Mouse (Mus musculus) testis, adult 2 months (tissue): ENCODE data around the gene Lgals4.

Experiments used
- CTCF ChIP-seq: fragments of 200-500 bp; IDR thresholded peaks from 2 replicates; pipeline ENCODE4 v1.5.1; 2012; ENCODE audit warnings: low read depth, mild to moderate bottlenecking, inconsistent platforms, low read length, moderate library complexity; ENCODE audit not compliant: control insufficient read depth, insufficient read depth, insufficient replicate concordance
- POLR2A ChIP-seq: fragments of 200-500 bp; IDR thresholded peaks from 2 replicates; pipeline ENCODE4 v1.6.1; 2012; ENCODE audit warnings: low read depth, mild to moderate bottlenecking, inconsistent platforms, low read length, moderate library complexity; ENCODE audit not compliant: control insufficient read depth

DNA sequence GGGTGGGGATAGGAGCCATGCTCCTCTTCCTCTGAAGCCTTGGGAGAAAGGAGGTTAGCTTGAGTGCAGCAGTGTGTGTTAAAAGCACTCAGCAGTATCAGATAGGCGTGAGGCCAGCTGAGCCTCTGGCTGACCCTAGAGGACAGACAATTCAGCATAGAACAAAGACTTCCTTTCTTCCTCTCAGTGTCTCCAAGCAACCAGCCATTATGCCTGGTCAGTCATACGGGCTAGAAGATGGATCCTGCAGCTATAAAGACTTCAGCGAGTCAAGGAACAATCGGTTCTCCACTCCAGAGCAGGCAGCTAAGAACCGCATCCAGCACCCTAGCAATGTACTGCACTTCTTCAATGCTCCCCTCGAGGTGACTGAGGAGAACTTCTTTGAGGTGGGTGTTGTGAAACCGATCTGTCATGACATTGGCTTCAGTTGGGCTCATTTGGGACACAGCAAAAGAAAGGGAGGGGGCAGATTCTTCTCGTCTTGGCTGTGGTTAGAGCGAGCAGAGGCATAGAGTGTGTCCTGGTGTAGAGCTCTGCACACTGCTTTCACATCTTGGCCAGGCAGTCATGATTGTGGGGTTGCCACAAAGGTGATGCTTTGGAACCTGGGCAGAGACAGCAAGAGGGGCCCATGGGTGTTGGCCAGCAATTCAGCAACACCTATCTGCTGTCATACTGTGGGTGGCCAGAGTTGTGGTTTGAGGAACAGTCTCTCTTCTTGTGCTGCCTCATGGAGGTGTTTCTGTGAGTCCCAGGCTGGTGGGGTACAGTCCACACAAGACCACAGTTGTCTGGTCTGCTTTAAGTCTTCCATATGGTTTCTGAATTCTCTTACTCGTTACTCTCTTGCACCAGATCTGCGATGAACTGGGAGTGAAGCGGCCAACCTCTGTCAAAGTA, 13.0 kb upstream of the Lgals4 start:
- TF ChIP-seq POLR2A, result no peak
- TF ChIP-seq CTCF, result no peak
